Mouse (Mus musculus): ENCODE results near the gene Vmn1r169.
"Not testable (repeated sequence)": the region's sequence is repeated elsewhere in the genome, so short reads cannot be mapped to it uniquely, and the experiment has no call there.

Gene Vmn1r169

GRCm38 (mm10) chr7:23575226-23575625 is at the start of gene Vmn1r169:
Gene Vmn1r169 (plus strand): TSS chr7:23575526.
- DNase-seq (ENCODE audit: low spot score in 2 of 2), result not testable (repeated sequence)

DNA sequence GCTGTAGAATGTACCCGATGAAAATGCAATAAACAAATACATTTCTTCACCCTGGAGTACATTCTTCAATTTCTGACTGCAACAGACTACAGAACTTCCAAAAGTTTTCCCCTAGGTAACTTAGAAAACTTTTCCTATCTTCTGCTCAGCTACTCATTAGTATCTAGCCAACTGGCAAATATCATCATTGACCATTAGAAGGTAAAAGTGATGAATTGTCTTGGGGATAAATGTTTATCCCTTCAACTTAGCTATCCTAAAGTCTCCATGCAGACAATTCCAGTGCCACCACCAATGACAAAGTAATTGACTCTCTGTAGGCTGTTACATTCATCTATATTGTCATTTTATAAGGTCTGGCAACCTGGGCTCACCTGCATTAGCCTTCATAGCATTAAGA is 35.9 kb upstream of the Vmn1r169 start, which contains the start of gene Vmn1r168:
TSS of gene Vmn1r168 (plus strand) at position 301 of the 400 bp plus-strand sequence.
- DNase-seq (ENCODE audit: low spot score in 2 of 2), result not testable (repeated sequence)

DNA sequence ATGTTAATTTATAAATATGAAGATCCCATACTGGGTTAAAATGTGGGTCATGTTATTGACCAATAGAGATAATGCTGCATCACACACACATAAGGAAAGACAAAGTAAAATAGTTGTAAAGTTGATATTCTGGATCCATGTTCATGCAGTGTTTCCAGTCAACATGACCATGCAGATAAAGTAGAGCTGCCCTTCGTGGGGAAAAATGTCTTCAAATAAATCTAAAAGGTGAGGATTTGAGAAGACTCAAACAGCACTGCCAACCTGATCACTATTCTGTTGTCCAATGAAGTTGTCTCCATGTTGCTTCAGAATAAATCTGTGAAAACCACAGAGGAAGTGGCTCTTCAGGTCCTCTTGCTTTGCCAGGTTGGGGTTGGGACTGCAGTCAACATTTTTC is 30.5 kb downstream of the Vmn1r169 start, which contains the start of gene Vmn1r170:
TSS of gene Vmn1r170 (plus strand) at position 301 of the 400 bp plus-strand sequence.
- DNase-seq (ENCODE audit: low spot score in 2 of 2), result not testable (repeated sequence)

Data from spleen, postnatal 4 days (tissue).